Mouse (Mus musculus): ENCODE measurements around the gene Trmt112. TPM values are rescaled to one million over a fixed set of nuclear protein-coding genes. Genes with fewer than 3 reads are reported as not detected.

Trmt112 gene
- polyA plus RNA-seq, 1 experiment from 2014 or later, result 141 TPM

DNA sequence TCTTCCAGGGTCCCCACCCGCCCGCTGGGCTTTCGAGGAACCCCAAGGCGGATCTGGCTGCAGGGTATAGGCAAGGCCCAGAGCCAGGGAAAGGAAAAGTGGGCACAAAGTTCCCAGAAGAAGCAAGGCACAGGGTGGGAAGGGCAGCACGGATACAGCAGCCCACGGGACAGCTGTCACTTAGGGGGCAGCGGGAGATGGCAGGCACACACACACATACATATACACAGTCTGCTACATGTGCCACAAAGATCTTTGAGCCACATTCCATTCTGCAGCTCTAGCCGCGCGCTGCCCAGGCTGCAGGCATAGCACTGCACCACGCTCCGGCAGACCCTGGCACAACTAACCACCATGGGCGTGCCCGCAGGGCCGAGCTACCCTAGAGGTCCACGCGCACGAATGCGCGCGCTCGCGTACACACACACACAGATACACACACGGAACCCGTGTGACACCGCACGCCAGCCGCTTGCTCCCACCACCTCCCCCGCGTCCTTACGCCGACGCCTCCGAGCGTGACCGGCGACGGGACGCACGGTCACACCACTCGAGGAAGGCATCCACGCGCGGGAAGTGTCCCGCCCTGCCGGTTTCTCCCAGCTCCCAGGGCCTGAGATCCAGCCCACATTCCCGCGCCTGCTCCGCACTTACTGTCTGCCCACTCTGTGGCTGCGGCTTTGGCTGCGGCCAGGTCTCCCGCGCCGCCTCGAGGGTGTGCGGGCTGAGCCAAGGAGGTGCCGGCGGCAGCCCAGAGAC lies 24.1 kb downstream of the Trmt112 start:
- Histone ChIP-seq H3K4me3 (ENCODE audit: low read length) (peak overlapping the region; percentile 50), H3K27me3 (ENCODE audit: insufficient read depth, low read length) (peaks cover 72% of the 10 kb centered on the region), H3K4me1 (ENCODE audit: insufficient read depth, low read length) (peaks cover 24% of the 10 kb centered on the region), H3K4me2 (replicated peaks; ENCODE audit: low read depth, low read length) (peak overlapping the region; percentile 93), H3K36me3 (ENCODE audit: insufficient read depth, low read length) (no peaks in the 10 kb centered on the region), H3K9ac (replicated peaks; ENCODE audit: low read length) (peak overlapping the region; percentile 66), H3K9me3 (ENCODE audit: low read length) (no peaks in the 10 kb centered on the region), H3K27ac (ENCODE audit: low read length) (no peak overlapping the region)
- WGBS, result 2% methylated on average over 58 of the region's 58 CpGs
- peak; percentile 55 for ATAC-seq (ENCODE audit: low FRiP score, low TSS enrichment)

DNA sequence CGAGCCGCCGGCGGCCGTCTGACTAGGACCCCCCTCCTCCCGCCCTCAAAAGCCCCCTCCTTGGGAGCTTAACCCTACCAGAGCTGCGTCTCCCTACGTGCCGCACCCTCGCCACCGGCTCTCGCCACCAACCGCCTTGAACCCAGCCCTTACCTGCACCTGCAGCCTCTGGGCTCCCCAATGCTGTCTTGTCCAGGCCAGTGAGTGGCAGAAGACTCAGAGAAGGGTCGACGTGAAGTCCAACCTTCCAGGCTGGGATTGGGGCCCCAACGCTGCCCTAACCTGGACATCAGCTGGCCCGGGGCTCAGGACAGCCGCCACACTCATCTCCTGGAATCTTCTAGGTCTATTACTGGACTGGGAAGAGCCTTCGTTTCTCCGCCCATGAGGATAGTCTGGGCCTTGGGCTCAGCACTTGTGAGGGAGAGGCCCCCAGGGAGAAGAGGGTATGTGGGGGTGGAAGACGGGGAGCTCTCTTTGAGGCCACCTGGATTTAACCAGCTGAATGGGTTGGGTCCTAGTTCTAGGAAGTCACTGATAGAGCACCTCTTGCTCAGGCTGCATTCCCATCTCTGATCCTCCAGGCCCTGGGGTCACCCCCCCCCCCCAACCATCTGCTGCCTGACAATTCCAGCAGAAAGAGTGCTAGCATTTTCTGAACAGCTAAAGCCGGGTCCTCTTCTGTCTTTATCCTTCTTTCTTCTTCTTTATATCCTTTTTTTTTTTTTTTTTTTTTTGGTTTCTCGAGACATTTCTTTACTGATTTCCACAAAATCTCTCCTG lies 24.9 kb downstream of the Trmt112 start, which contains the start of gene Kcnk4:
Kcnk4 (minus strand) TSS at position 321 of the 783 bp plus-strand sequence.
- Histone ChIP-seq H3K4me1 (ENCODE audit: insufficient read depth, low read length) (peaks cover 24% of the 10 kb centered on the region), H3K36me3 (ENCODE audit: insufficient read depth, low read length) (no peaks in the 10 kb centered on the region), H3K27ac (ENCODE audit: low read length) (no peak within 1 kb of the TSS), H3K4me2 (replicated peaks; ENCODE audit: low read depth, low read length) (peak within 1 kb of the TSS; percentile 93), H3K9me3 (ENCODE audit: low read length) (no peaks in the 10 kb centered on the region), H3K27me3 (ENCODE audit: insufficient read depth, low read length) (peaks cover 65% of the 10 kb centered on the region), H3K4me3 (ENCODE audit: low read length) (peak within 1 kb of the TSS; percentile 50), H3K9ac (replicated peaks; ENCODE audit: low read length) (peak within 1 kb of the TSS; percentile 66)
- no peak; the same call in 1 of the 2 replicates for ATAC-seq (ENCODE audit: low FRiP score, low TSS enrichment)
- WGBS, result 15% methylated on average over 18 of the region's 23 CpGs

DNA sequence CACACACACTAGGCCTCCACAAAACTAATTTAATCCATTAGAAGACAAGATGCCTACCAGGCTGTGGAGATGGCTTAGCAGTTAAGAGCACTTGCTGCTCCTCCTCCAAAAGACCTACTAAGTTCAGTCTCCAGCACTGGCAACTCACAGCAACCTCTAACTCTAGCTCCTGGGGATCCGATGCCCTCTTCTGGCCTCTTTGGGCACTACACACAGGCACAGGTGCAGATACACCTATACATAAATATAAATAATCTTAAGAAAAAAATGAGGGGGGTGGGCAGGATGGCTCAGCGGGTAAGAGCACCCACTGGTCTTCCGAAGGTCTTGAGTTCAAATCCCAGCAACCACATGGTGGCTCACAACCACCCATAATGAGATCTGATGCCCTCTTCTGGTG lies 26.8 kb downstream of the Trmt112 start:
- no peak overlapping the region for H3K4me3 ChIP-seq (ENCODE audit: low read length)
- peaks cover 38% of the 10 kb centered on the region for H3K4me1 ChIP-seq (ENCODE audit: insufficient read depth, low read length)
- ATAC-seq (ENCODE audit: low FRiP score, low TSS enrichment), result no peak
- no peaks in the 10 kb centered on the region for H3K9me3 ChIP-seq (ENCODE audit: low read length)
- H3K4me2 ChIP-seq (replicated peaks; ENCODE audit: low read depth, low read length), result no peak overlapping the region
- no peak overlapping the region for H3K9ac ChIP-seq (replicated peaks; ENCODE audit: low read length)
- no peak overlapping the region for H3K27ac ChIP-seq (ENCODE audit: low read length)
- H3K27me3 ChIP-seq (ENCODE audit: insufficient read depth, low read length), result peaks cover 51% of the 10 kb centered on the region
- WGBS, result 31% methylated on average over 3 of the region's 3 CpGs
- H3K36me3 ChIP-seq (ENCODE audit: insufficient read depth, low read length), result no peaks in the 10 kb centered on the region

DNA sequence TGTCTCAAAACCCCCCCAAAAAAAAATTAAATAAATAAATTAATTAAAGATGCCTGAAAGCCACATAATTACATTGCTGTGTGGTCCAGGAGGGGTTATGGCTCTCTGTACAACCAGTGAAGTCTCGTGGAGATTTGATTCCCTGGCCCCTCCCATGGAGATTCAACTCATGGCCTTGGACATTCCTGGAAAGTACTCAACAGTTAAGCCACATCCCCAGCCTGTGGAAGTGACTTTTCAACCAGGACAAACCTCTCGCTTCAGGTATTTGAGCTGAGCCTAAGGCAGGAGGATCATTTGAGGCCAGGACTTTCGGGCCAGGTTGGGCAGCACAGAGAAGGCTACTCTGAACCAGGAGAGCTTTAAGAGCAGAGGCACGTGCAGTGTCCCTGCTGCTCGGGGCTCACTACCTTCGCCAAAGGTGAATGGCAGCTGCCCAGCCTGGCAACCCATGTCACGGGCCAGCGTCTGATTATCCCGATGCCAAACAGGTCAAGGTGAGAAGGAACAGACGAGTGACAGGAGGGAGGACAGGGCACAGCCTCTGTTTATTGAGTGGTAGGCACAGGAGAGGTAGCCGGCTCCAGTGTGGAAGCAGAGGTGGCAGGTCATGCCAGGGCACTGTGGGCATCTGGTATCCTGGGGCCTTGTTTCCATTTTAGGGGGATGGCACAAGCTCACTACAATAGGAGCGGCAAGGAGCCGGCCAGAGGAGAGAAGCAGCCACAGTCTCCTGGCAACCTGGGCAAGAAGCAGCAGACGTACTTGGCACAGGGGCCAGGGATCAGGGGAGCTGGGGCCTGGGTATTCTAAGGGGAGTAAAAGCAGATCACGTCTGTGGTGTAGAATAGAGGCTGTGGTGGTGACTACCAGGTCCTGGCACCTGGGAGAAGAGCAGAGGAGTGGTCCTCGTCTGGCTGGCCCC lies 28.3 kb downstream of the Trmt112 start:
- no peak overlapping the region for H3K4me2 ChIP-seq (replicated peaks; ENCODE audit: low read depth, low read length)
- no peak overlapping the region for H3K9ac ChIP-seq (replicated peaks; ENCODE audit: low read length)
- H3K4me3 ChIP-seq (ENCODE audit: low read length), result no peak overlapping the region
- no peak overlapping the region for H3K27ac ChIP-seq (ENCODE audit: low read length)
- peaks cover 36% of the 10 kb centered on the region for H3K27me3 ChIP-seq (ENCODE audit: insufficient read depth, low read length)
- ATAC-seq (ENCODE audit: low FRiP score, low TSS enrichment), result no peak
- 69% methylated on average over 16 of the region's 16 CpGs for WGBS
- H3K9me3 ChIP-seq (ENCODE audit: low read length), result no peaks in the 10 kb centered on the region
- H3K4me1 ChIP-seq (ENCODE audit: insufficient read depth, low read length), result peaks cover 35% of the 10 kb centered on the region
- H3K36me3 ChIP-seq (ENCODE audit: insufficient read depth, low read length), result no peaks in the 10 kb centered on the region

DNA sequence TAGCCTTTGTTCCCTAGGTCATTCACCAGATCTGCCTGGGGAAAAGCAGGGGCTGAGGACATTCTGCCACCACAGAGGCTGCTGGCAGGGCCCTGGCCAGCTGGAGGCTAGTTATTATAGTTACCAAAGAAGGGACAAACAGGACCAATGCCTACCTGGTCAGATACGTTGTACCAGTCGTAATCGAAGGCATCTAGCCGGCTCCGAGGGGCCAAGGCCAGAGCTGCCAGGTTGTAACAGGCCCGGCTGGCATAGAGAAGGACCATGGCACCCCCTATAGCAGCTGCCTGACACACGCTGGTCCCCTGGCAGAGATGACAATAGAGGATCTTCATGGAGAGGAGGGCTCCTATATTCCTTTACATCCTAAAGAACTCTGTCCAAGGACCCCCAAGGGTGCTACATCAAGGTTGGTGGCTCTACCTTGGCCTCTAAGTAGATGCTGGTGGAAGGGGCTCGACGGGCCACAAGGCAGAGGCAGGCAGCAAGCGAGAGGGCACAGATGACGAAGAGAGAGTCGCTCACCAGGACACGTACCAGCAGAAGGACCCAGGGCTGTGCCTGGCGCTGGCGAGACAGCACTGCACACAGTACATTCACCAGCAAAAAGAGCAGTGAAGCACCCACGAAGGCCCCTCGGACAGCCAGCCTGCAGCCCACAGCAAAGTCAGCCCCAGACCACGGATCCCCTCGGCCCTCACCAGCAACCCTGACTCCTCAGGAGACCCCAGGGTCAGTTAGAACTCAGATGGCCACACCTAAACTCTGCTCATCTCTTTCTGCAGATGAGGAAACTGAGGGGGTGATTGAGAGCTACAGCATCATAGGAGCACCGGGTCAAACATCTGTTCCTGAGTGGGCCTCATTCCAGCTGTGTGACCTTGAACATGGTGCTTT lies 29.9 kb downstream of the Trmt112 start:
- Histone ChIP-seq H3K9ac (replicated peaks; ENCODE audit: low read length) (no peak overlapping the region), H3K27me3 (ENCODE audit: insufficient read depth, low read length) (peaks cover 20% of the 10 kb centered on the region), H3K4me2 (replicated peaks; ENCODE audit: low read depth, low read length) (no peak overlapping the region), H3K36me3 (ENCODE audit: insufficient read depth, low read length) (no peaks in the 10 kb centered on the region), H3K9me3 (ENCODE audit: low read length) (no peaks in the 10 kb centered on the region), H3K27ac (ENCODE audit: low read length) (no peak overlapping the region), H3K4me3 (ENCODE audit: low read length) (no peak overlapping the region), H3K4me1 (ENCODE audit: insufficient read depth, low read length) (peaks cover 28% of the 10 kb centered on the region)
- no peak for ATAC-seq (ENCODE audit: low FRiP score, low TSS enrichment)
- 93% methylated on average over 20 of the region's 20 CpGs for WGBS

DNA sequence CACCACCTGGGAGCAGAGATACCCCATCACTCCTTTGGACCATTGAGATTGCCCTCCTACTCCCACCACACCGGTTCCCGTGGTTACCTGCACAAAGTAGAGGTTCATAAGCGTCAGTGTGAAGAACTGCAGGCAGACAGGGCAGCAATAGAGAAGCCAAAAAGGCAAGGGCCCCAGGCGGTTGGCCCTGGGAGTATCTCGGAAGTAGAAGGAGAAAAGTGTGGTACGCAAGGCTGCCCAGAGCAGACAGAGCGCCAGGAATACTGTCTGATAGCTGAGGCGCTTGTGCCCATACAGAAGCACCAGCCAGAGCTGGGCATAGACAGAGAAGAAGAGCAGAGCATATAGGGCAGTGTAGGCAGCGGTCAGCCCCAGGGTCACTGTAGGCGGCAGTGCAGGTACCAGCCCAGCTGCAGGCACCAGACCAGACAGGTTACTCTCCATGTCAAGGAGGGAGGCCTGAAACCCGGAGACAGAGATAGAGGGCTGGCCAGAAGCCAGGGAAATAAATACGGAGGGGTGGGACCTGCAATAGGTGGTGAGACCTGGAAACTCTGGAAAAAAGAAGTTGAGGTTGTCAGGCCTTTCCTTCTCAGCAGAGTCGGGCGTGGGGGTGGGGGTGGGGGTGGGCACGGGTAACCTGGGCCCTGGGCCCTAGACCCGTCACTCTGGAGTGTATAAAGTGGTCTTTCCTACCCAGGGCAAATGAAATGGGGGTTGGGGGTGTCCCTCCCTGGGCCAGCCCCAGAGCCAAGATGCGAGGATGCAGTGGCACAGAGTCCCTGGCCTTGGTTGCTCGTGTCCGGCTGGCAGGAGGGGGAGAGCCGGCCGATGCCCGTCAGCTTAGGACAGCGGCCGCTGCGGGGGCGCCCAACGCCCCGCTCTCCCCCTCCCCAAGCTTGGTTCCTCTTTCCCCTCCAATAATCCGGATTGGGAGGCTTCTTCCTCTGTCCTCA lies 31.2 kb downstream of the Trmt112 start:
- H3K27ac ChIP-seq (ENCODE audit: low read length), result peak overlapping the region; percentile 50; the same call in 1 of the 2 replicates
- 18% methylated on average over 29 of the region's 29 CpGs for WGBS
- H3K36me3 ChIP-seq (ENCODE audit: insufficient read depth, low read length), result no peaks in the 10 kb centered on the region
- H3K27me3 ChIP-seq (ENCODE audit: insufficient read depth, low read length), result peaks cover 7% of the 10 kb centered on the region
- H3K4me3 ChIP-seq (ENCODE audit: low read length), result peak overlapping the region; percentile 87
- H3K9ac ChIP-seq (replicated peaks; ENCODE audit: low read length), result peak overlapping the region; percentile 96
- H3K4me2 ChIP-seq (replicated peaks; ENCODE audit: low read depth, low read length), result peak overlapping the region; percentile 98
- peaks cover 28% of the 10 kb centered on the region for H3K4me1 ChIP-seq (ENCODE audit: insufficient read depth, low read length)
- no peaks in the 10 kb centered on the region for H3K9me3 ChIP-seq (ENCODE audit: low read length)
- peak; percentile 13; the same call in 1 of the 2 replicates for ATAC-seq (ENCODE audit: low FRiP score, low TSS enrichment)

DNA sequence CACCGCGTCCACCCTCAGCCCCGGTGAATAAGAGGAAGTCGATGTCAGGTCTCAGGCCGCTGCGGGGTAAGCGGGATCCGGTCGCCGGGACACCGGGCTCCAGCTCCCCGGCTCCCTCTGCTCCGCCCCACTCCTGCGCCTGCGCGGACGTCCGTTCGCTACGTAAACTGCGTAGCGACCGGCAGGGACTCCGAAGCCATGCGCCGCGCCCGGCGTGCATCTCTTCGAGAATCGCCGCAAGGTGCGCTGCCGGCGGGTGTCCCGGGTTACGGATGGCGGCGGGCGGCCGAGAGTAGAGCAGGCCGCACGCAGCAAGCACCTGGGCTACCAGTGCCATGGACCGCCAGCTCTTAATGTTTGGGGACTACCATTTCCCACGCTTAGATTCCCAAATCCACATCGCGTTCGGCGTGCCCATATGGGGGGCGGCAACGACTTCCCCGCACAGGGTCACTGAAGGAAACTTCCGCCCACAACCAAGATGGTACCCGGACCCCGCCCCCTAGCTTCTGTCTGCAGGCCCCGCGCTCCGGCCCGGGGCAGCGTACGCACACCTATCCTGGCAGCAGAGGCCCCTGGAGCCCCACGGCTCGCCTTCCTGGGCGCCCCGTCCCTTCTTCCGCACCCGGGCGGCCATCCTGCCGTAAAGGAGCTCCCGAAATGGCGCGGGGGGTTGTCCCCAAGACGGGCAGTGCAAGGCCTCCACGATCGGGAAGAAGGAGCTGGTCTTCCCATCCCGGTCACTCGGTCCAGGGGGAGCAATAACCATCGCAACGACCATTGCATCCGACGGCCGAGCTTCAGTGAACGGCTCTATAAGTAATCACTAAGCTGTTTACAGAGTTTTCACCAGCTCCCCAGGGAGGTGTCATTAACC lies 32.1 kb downstream of the Trmt112 start, which contains the start of gene Bad:
Bad (plus strand) TSS at position 490 of the 877 bp plus-strand sequence.
- Histone ChIP-seq H3K9ac (replicated peaks; ENCODE audit: low read length) (peak within 1 kb of the TSS; percentile 96), H3K4me1 (ENCODE audit: insufficient read depth, low read length) (peaks cover 28% of the 10 kb centered on the region), H3K27me3 (ENCODE audit: insufficient read depth, low read length) (no peaks in the 10 kb centered on the region), H3K36me3 (ENCODE audit: insufficient read depth, low read length) (no peaks in the 10 kb centered on the region), H3K4me3 (ENCODE audit: low read length) (peak within 1 kb of the TSS; percentile 87), H3K9me3 (ENCODE audit: low read length) (no peaks in the 10 kb centered on the region), H3K4me2 (replicated peaks; ENCODE audit: low read depth, low read length) (peak within 1 kb of the TSS; percentile 98), H3K27ac (ENCODE audit: low read length) (peak within 1 kb of the TSS; percentile 97)
- ATAC-seq (ENCODE audit: low FRiP score, low TSS enrichment), result peak; percentile 80
- WGBS, result under 1% methylated on average over 83 of the region's 83 CpGs

All from kidney, embryonic 16.5 days (tissue).